Mouse (Mus musculus): ENCODE results near the gene Fxyd3. TPM values are rescaled to one million over a fixed set of nuclear protein-coding genes. Genes with fewer than 3 reads are reported as not detected.

Gene Fxyd3
- polyA plus RNA-seq, 1 experiment from 2014 or later, result not detected

Small RNA genes lying within 50 kb of the gene (microRNA-seq; reads per million reads assigned to microRNA genes)
- gene Mir7050, result not detected

Other genes starting within 250 kb of the Fxyd3 start
- gene Ffar3, start 220.5 kb downstream of the Fxyd3 start, polyA plus RNA-seq (2015; fragmentation: Nextera tagmentation; extraction: Ambion mirVana), result not detected in 2 replicates
- not detected in 2 replicates for gene Ffar1, start 215.1 kb downstream of the Fxyd3 start, polyA plus RNA-seq (2015; fragmentation: Nextera tagmentation; extraction: Ambion mirVana)
- not detected in 2 replicates for gene Cd22, start 196.4 kb downstream of the Fxyd3 start, polyA plus RNA-seq (2015; fragmentation: Nextera tagmentation; extraction: Ambion mirVana)
- gene Mag, start 161.8 kb downstream of the Fxyd3 start, polyA plus RNA-seq (2015; fragmentation: Nextera tagmentation; extraction: Ambion mirVana), result 0.58 and 0.64 TPM in 2 replicates
- not detected in 2 replicates for gene Hamp2, start 152.0 kb downstream of the Fxyd3 start, polyA plus RNA-seq (2015; fragmentation: Nextera tagmentation; extraction: Ambion mirVana)
- not detected in 2 replicates for gene Hamp, start 132.7 kb downstream of the Fxyd3 start, polyA plus RNA-seq (2015; fragmentation: Nextera tagmentation; extraction: Ambion mirVana)
- 23.9 and 24.4 TPM in 2 replicates for gene Usf2, start 119.9 kb downstream of the Fxyd3 start, polyA plus RNA-seq (2015; fragmentation: Nextera tagmentation; extraction: Ambion mirVana)
- gene Lsr, start 103.2 kb downstream of the Fxyd3 start, polyA plus RNA-seq (2015; fragmentation: Nextera tagmentation; extraction: Ambion mirVana), result 17.8 and 22.2 TPM in 2 replicates
- gene Fam187b, start 102.9 kb downstream of the Fxyd3 start, polyA plus RNA-seq (2015; fragmentation: Nextera tagmentation; extraction: Ambion mirVana), result 0.58 and 0.74 TPM in 2 replicates
- gene Fxyd5, start 34.2 kb downstream of the Fxyd3 start, polyA plus RNA-seq (2015; fragmentation: Nextera tagmentation; extraction: Ambion mirVana), result 11.5 and 12.2 TPM in 2 replicates
- 19.8 and 33.0 TPM in 2 replicates for gene Fxyd7, start 25.2 kb downstream of the Fxyd3 start, polyA plus RNA-seq (2015; fragmentation: Nextera tagmentation; extraction: Ambion mirVana)
- 2.5 and 3.9 TPM in 2 replicates for gene Fxyd1, start 19.5 kb downstream of the Fxyd3 start, polyA plus RNA-seq (2015; fragmentation: Nextera tagmentation; extraction: Ambion mirVana)
- gene Lgi4, start 17.4 kb downstream of the Fxyd3 start, polyA plus RNA-seq (2015; fragmentation: Nextera tagmentation; extraction: Ambion mirVana), result 0.19 and 0.26 TPM in 2 replicates
- gene Hpn, start 38.6 kb upstream of the Fxyd3 start, polyA plus RNA-seq (2015; fragmentation: Nextera tagmentation; extraction: Ambion mirVana), result not detected in 2 replicates
- gene Scn1b, start 50.3 kb upstream of the Fxyd3 start, polyA plus RNA-seq (2015; fragmentation: Nextera tagmentation; extraction: Ambion mirVana), result 1.1 and 1.3 TPM in 2 replicates
- gene Gramd1a, start 79.2 kb upstream of the Fxyd3 start, polyA plus RNA-seq (2015; fragmentation: Nextera tagmentation; extraction: Ambion mirVana), result 171 and 189 TPM in 2 replicates
- gene Scgb2b2, start 213.8 kb upstream of the Fxyd3 start, polyA plus RNA-seq (2015; fragmentation: Nextera tagmentation; extraction: Ambion mirVana), result not detected in 2 replicates
- gene Scgb1b2, start 215.1 kb upstream of the Fxyd3 start, polyA plus RNA-seq (2015; fragmentation: Nextera tagmentation; extraction: Ambion mirVana), result not detected in 2 replicates